Mouse (Mus musculus) gastrocnemius, adult 18-20 months (tissue): ENCODE results near the gene Med24. TPM values are rescaled to one million over a fixed set of nuclear protein-coding genes. Genes with fewer than 3 reads are reported as not detected.

Source experiments
- DNase-seq: peaks from one replicate; pipeline ENCODE4 v3.0.0; 2021; ENCODE audit warnings: low spot score
- long read RNA-seq, 2 experiments: library from polyadenylated mRNA; stranded (forward); transcript quantifications; one replicate each; pipeline ENCODE4 v2.0.0; 2021
- total RNA-seq, 2 experiments: library from RNA; stranded (reverse); gene quantifications; 2 replicates each; pipeline ENCODE4 v1.2.3; 2021

The Med24 gene
- 10 to 100 TPM; 48.1 to 53.3 TPM for total RNA-seq
- long read RNA-seq, experiment 1, transcript Med24-201 (26 exons, 3,410 nt) = major isoform, 12 of 33 reads
- long read RNA-seq, experiment 1, partial matches to known transcripts = 9 of 33 reads
- long read RNA-seq, experiment 1, other reads (novel, unspliced or antisense) = 9 of 33 reads
- long read RNA-seq, experiment 2, transcript Med24-201 (26 exons, 3,410 nt) = major isoform, 10 of 33 reads
- long read RNA-seq, experiment 2, partial matches to known transcripts = 6 of 33 reads
- long read RNA-seq, experiment 2, other reads (novel, unspliced or antisense) = 14 of 33 reads

DNA sequence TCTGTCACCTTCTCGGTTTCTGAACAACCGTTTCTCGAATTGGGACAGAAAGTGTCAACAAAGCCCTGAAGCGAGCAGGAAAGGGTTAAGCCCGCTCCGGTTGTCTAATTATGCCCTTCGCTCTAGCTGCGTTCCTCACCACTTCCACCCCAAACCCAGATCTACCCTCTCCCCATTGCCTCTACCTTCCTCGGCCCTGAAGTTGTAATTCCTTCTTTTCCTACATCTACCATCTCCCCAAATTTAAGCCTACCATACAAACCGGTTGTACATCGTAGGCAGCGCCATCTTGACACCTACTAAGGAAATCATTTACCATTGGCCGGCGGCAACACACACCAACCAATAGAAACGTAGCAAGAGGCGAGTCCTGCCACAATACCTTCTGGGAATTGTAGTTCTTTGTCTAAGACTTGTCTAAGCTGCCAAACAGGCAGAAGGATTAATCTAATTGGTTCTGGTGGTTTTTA, at the start of gene Med24:
TSS of gene Med24 (minus strand) at position 317 of the 470 bp plus-strand sequence.
- DNase-seq = peak; percentile 91

DNA sequence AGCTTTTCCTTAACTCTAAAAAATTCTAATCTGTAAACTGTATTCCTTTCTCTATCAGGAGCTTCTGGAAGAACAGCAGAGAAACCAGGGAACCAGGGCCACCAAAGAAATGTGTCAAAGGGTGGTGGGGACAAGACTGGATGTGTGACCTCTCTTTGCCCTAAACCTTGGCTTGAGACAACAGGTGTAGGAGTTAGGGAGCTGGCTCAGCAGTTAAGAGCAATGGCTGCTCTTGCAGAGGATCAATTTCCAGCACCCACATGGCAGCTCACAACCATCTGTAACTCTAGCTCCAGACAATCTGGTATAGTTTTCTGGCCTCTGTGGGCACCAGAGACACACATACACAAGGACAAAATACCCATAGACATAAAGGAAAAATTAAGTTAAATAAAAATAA, 48.7 kb upstream of the Med24 start:
- no peak for DNase-seq

DNA sequence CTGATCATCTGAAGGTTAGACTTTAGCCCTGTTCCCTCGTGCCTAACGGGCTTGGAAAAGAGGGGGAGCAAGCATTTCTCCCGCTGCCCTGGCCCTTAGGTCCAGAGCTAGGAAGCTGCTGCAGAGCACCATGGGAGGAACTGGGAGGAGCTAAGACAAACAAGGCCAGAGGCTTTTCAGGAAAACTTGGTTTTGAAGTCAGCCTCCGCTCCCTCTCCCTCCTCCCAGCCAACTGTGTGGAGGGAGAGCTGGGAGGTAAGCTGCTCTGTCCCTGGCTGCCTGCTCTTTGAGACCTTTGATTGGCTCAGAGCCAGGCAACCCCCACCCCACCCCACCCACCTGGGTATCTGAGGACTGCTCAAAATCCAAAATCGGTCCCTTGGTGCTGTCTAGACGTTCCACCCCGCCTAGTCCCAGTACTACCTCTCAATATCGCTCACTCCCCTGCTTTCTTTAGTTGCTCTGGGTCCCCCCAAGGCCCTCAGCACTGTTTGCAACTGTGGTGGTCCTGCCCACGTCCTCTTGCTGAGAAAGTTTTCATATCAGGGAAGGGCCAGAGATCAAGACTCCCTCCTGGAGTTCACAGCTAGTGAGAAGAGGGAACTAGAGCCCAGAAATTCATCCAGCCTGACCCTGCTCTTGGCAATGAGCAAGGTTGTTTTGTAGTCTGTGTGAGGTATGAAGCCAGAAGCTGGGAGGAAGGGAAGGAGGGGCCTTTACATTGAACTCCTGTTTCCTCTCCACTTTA, 47.8 kb upstream of the Med24 start:
- peak; percentile 67 for DNase-seq

DNA sequence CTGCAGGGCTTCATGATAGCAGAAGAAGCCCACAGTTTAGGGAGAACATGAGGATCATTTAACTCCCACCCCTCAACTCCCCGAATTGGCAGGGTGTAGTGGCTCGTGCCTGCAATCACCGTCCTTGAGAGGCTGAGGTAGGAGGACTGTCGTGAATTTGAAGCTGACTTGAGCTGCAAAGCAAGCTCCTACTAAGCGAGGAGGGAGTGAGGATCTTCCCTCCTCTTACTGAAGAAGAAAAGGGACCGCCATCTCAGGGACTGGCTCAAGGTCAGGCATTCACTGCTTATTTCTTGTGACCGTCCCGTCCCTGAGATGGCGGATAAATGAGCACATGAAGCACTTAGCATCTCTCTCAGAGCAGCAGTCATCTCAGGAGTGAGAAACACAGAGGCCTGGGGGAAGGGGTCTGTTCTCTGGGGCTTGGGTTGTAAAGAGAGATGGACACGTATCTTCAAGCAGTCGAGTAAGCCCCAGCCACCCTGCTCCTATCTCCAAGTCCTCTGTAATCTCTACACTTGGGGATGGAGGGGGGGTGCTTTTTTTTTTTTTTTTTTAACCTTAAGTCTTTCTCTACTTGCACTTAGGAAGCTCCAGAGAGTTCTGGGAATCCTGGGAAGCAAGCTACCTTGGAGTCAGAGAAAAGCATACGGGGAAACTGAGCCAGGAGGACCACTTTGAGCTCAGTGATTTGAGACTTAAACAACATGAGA, 47.0 kb upstream of the Med24 start:
- no peak for DNase-seq

DNA sequence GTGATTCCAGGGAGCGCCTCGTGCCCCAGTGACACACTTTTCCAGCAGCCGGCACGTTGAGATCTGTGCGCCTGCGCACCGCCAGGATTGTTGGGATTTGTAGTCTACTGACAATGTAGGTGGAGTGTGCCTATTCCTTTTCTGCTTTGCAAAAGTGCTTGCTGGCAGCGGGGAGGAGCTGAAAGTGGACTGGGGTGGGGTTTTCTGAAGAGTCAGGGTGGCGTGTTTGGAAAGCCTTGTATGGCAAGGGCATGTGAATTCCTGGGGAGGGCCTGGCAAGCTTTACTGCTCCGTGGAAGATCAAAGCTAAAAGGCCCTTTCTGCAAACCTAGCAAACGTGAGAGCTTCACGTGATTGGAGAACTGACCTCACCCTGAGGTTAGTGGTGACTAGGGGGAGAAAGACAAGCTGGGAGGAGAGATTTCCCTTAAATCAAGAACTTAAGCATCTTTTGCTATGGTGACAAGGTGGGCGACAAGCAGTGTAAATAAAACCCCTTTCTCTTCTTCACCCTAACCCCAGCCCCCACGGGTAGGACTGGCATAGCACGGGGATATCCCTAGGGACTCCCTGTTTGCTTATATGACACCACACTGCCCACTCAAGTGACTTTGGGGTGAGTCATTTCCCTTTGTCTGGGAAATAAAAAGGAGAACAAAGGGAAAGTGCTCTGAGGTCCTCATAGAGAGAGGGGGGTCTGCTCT, 46.3 kb upstream of the Med24 start:
- DNase-seq = peak; percentile 100

DNA sequence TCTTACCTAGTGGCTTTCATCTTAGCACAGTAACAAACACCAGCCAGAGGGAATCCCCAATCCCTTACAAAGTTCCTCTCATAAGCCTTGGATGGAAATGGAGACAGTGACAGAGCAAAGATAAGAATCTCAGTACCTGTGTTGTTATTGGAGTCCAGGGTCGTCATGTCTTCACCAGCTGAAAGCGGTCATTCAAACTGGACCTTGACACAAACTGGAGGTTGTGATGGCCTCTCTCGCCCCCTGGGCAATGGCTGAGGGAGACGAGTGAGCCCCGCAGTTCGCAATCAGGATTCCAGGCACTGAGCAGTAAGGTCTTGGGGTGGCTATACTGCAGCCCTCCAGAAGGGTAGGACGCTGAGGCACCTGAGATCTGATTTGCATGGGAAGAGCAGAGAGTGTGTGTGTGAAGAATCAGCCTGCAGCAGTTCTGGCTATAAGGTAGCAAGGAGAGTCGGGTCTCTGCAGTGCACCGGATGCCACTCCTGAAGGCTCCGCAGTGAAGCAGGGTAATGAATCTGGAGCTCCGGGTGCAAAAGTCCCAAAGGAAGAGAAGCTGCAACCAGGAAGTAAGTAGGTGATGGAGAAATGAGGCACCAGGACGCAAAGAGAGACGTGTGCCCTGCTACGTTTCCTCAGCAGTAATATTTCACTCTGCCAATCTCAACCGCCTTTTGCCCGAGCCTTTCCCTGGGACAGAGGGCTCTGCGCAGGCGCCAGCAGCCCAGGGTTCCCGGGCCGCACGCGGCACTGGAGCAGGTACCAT, 45.5 kb upstream of the Med24 start, which contains the start of gene Nr1d1:
TSS of gene Nr1d1 (minus strand) at position 752 of the 766 bp plus-strand sequence.
- DNase-seq = no peak

DNA sequence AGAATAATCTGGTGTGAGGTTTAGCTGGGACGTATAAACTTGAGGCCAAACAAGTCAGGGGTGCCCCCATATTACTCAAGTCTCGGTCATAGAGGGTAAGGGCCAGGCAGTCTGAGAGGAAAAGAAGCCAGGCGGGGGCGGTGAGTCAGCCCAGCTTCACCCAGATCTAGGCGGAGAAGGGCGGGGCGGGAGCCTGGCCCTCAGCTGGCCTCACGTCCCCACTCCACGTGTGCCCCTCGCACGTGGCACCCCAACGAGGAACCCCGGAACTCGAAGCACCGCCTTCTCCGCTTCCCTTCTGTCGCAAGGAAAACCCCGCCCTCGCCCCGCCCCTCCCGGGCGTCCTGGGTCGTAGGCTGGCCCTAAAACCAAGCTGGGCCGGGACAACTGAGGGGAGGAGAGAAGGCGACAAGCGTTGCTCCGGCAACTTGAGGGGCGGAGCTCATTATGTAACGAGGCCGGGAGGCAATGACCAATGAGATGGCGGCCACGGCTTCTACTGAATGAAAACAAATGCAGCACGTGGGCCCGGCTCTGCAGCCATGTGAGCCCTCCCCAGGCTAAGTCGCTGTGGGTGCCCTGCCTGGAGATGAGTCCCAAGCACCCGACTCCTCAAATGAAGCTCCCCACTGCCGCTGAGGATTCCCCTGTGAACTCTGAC, 44.5 kb upstream of the Med24 start:
- DNase-seq = peak; percentile 100

DNA sequence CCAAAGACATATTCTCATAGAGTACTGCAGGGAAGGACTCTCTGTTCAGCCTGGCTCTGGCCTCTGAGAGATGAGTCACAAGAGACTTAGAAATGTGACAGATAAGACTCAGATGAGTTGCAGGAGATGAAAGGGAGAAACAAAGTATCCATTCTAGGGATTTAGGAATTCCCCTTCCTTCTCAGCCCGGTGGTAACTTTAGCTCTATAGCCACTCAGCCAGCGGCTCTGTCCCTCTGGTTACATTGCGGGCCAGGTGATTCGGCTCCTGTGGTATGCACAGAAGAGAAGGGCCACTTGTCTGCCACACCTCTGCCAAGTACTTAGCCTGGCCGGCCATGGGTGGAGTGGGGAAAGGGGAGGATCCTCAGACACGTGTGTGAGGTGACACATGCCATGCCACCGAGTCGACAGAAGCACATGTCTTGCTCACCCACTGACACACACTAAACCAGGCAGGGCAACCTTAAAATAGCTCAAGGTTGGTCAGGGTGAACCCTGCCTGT, 43.5 kb upstream of the Med24 start:
- DNase-seq = peak; percentile 93

DNA sequence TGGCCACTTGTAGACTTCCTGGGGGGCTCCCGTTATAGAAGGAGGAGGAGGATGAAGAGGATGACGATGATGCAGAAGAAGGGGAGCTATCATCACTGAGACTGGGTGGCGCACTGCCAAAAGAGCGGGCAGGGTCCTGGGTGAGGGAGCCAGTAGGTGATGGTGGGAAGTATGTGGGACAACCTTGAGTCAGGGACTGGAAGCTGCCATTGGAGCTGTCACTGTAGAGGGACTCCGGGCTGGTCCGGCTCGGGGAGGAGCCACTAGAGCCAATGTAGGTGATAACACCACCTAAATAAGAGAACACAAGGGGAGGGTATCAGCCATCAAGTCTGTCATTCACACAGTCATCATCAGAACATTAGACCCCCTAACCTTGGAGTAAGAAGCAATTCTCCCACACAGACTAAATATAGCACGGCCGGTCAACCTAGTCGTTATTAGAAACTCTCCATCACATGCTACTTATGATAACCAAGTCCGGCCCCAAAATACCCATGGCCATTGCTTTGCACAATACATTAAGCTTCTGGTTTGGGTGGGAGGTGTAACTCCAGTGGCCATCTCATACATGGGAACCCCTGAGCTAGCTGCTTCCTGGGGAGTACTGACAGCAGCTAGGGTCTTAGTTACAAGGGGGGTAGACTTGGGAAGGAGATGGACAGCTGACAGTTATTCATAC, 42.8 kb upstream of the Med24 start:
- peak; percentile 49 for DNase-seq

DNA sequence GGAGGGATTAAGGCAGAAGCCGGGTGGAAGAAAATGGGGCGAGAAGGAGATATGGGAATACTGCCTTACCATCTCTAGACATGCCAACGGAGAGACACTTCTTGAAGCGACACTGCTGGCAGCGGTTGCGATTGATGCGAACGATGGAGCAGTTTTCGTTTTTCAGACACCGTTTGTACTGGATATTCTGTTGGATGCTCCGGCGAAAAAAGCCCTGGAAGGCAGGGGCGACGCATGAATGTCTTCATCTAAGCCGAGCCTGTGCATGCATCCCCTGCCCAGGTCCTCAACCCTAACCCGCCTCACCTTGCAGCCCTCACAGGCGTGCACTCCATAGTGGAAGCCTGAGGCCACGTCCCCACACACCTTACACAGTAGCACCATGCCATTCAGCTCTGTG, 41.9 kb upstream of the Med24 start:
- DNase-seq = no peak

DNA sequence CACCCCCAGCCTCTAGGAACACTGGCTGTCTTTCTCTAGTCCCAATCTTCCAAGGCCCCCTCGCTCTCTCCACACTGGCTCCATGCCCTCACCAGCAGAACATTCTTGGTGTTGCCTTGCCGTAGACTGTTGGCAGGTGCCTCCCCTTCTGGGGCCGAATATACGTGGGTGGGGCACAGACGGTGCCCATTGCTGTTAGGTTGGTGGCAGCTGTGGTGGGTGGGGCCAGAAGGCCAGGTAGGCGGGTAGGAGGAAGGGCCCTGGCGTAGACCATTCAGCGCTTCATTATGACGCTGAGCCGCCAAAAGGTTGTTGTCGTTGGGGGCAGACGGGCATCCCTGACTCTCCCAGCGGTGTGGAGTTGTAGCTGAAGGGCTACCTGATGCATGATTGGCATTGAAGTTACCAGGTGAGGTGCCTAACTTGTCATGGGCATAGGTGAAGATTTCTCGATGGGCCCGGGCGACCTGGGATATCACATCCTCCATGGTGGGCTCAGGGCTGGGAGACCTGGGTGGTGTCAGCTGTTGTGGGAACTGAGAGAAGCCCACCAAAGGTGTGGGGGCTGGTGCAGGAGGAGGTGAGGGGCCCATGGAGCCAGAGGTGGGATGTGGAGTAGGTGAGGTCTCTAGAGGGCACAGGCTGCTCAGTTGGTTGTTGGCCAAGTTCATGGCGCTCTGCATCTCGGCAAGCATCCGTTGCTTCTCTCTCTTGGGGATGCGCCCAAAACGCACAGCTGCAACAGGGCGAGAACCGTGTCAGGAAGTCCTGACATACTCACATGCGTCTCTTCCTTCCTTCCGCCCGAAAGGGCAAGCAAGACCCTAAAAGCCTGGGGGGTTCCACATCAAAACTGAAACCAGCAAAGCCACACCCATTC, 41.1 kb upstream of the Med24 start:
- DNase-seq = peak; percentile 38

DNA sequence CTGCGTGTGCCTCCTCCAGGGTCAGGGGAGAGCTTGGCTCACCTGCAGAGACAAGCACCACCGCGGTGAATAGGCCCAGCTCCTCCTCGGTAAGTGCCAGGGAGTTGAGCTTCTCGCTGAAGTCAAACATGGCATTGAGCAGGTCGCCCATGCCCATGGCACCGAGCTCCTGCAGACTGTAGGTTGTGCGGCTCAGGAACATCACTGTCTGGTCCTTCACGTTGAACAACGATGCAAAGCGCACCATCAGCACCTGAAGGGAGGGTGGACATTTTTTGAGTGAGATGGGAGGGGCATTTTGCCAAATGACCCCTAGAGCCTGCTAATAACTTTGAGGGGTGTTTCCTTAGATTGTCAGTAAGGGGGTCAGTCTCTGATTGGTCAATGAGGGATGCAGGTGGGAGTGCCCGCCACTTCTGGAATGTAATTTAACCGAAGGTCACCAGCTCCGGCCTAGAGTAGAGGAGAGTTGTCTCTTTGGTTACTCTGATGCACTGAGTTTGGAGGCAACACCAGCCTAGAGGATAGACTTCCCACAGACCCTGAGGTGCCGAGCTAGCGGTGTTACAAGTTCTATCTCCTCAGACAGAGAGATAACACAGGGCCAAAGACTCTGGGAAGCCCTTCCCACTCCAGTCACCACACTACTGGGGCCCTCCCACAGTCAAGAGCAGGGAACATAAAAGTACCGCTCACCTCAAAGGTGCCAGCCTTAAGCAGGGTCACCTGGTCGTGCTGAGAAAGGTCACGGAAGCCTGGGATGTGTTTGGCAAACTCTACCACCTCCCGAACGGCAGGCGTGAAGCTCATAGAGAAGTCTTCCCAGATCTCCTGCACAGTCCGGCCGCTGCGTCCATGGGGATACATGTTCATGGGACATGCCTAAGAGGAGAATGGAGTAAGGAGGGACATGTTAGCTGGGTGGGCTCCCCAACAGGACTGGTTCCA, 40.0 kb upstream of the Med24 start:
- peak; percentile 32 for DNase-seq

DNA sequence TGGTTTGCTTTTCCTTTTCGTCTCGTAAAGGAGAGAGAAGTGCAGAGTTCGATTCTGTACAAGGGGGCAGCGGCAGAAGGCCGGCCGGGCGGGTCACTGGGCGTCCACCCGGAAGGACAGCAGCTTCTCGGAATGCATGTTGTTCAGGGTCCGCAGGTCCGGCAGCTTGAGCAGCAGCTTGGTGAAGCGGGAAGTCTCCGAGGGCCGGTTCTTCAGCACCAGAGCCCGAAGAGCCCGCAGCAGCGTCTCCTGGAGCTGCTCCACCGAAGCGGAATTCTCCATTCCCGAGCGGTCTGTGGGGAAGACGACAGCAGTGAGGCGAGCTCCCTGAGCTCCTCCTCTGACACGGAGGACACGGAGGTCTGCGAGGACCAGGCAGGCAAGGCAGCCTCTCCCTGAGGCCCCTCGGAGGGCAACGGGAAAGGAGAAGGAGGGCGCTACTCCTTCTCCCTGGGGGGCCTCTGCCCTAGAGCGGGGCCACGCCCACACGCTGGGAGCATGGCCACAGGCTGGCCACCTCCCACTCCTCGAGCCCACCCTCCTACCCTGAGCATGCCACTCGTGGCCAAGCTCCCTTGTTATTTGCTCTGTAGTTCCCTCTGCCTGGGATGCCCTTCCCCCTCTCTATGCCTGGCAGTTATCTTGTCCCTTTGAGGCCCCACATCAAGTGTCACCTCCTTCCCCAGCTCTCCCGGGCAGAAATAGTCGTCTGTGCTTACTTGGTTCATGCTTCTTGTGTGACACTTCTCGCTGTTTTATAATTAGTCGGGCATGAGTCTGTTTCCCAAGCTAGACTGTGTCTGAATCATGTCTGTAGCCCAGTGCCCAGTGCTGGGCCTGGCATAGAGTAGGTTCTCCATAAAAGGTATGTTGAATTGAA, 39.1 kb upstream of the Med24 start:
- DNase-seq = peak; percentile 73

DNA sequence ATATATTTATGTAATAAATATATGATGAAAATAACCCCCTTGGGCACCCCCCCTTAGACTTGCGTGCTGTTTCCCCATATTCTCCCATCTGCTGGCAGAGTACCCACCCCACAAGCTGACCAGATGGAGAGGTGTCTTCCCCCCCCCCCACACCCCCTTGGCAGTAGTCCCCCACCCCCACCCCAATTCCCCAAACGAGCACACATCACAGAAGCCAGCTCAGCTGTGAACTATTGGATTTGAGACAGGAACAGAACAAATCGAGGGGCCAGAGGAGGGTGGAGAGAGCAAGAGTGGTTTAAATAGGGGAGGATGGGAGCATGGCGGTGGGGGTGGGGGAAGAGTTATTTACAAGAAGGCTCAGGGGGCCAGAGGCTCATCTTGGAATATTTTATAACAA, 38.5 kb upstream of the Med24 start:
- DNase-seq = no peak

DNA sequence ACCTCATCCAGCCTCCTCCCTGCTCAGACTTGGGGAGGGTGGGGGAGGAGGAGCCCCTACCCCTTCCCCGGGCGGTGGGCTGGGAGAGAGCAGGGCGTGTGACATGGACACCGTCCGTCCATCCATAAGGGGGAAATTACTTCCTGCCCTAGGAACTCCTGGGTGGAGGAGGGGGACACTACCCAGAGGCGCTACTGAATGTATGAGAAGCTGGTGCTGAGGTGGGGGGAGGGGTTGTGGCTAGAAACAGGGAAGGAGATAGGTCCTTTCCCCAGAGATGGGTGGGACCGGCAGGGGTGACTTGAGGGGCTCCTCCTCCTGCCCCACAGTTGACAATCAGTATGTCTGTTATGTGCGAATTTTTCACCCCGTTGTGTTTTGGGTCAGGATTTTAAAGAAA, 38.0 kb upstream of the Med24 start:
- DNase-seq = peak; percentile 58

DNA sequence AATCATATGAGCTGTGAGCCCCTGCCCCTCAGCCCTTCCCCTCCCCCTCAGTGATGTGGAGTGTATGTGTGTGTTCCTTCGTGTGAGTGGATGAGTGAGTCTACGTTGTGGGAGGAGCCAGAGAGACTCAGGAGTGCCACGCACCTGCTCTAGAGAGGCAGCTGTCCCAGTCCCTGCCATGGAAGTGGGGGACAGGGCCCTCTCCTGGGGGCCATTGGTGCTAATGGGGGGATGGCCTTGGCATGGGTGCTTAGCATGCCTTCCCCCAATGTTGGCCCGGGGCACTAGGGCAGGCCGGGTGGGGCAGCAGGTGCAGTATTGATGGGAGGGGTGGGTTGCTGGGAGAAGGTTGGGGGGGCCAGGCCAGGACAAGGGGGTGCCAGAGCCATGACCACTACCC, 37.6 kb upstream of the Med24 start:
- DNase-seq = peak; percentile 21
